Mouse (Mus musculus): Measurements from ENCODE around the gene Hinfp. TPM values are rescaled to one million over a fixed set of nuclear protein-coding genes. Genes with fewer than 3 reads are reported as not detected.
"Not testable (repeated sequence)": the region's sequence is repeated elsewhere in the genome, so short reads cannot be mapped to it uniquely, and the experiment has no call there.

Hinfp gene
- 10 to 100 TPM; 28.1 to 31.2 TPM for total RNA-seq (2021)

DNA sequence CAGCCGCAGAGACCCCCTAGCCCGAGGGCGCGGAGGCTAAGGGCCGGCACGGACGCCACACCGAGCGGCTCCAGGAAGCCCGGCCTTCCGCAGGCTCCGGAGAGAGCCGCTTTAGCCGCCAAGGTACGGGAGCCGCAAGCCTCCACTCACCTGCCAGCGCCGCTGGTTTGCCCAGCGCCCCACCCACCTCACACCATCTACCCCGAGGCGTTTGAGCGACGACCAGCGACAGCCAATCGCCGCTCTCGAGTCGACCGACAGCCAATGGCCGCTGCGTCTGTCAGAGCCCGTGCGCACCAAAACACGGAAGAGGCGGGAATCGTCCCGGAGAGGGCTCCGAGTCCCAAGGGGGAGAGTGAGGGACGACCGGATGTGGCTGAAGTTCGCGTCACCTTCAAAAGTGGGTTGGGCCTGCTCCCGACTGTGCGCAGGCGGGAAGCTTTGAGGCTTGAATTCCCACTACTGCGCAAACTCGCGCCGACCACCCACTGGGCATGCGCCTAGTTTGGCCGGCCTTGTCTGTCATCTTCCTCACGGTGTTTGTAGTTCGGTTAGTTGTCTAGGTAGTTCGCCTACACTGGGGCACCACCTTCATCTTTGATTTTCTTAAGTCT lies at the start of gene Hinfp:
Gene Hinfp (minus strand): TSS at position 206 of the 614 bp plus-strand sequence.
- peak; percentile 89 to 90 for DNase-seq (ENCODE audit: extremely low spot score in 1 of 2, low spot score in 1 of 2)

DNA sequence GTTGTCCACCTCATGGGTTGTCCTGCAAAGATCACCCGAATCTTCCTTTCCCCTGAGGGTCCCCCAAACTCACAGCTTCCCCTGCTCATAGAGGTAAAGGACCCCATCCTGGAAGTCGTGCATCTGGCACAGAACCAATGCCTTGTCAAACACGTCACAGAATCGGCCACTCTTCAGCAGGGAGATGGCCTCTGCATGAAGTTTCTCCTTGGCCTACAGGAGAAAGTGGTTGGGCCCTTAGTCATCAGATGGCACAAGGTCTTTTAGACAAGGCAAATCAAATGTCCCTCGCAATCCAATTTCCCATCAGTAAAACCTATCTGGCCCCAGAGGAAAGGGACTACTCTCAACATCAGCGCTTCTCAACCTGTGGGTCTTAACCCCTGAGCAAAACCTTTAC lies 47.7 kb upstream of the Hinfp start:
- DNase-seq (ENCODE audit: extremely low spot score in 1 of 2, low spot score in 1 of 2): no peak

DNA sequence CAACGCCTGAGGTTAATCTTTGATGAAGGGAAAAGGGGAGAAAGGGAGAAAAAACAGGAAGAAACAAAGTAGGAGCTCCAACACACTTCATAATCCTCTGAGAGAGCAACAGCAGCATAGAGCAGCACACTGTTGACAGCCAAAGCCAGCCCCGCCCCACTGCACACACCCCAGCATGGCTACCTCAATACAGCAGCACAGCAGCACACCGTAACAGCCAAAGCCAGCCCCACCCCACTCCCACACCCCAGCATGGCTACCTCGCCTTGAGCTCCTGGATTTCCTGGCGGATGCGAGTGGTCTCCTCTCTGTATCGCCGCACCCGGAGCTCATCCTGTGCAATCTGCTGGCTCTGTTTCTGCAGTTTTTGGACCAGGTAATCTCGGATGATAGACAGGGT lies 46.9 kb upstream of the Hinfp start:
- DNase-seq (ENCODE audit: extremely low spot score in 1 of 2, low spot score in 1 of 2): no peak

DNA sequence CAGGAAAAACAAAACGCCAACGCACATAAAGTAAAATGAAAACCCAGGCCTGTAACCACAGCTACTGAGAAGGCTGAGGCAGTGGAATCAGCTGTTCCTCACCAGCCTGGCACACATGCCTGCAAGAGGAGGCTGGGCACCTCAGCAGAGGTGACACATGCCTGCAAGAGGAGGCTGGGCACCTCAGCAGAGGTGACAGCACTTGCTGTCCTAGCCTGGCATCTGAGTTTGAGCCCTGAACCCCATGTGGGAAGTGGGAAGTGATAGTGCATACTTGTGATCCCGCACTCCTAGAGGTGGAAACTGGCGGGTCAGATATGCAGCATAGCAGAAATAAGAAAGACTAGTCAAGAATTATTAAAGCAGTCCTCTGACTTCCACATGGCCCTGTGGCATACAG lies 45.9 kb upstream of the Hinfp start:
- no peak for DNase-seq (ENCODE audit: extremely low spot score in 1 of 2, low spot score in 1 of 2)

GRCm38 (mm10) chr9:44348546-44348945 lies 43.1 kb upstream of the Hinfp start:
- no peak for DNase-seq (ENCODE audit: extremely low spot score in 1 of 2, low spot score in 1 of 2)

DNA sequence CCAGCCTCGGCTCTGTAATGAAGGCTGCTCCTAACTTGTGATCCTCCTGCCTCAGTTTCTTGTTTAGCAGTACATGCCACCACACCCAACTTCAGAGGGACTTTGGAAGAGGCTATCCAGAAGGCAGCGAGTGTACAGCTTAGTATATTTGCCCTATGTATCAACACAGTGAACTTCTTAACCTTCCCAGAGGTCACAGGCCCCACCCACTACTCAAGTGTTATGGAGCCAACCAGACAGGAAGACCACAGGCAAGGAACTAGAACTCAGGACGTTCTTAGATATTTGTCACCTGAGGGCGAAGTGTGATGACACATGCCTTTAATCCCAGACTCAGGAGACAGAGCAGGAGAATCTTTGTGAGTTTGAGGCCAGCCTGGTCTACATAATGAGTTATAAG lies 42.1 kb upstream of the Hinfp start:
- no peak for DNase-seq (ENCODE audit: extremely low spot score in 1 of 2, low spot score in 1 of 2)

GRCm38 (mm10) chr9:44347166-44347565 lies 41.7 kb upstream of the Hinfp start:
- DNase-seq (ENCODE audit: extremely low spot score in 1 of 2, low spot score in 1 of 2): no peak

DNA sequence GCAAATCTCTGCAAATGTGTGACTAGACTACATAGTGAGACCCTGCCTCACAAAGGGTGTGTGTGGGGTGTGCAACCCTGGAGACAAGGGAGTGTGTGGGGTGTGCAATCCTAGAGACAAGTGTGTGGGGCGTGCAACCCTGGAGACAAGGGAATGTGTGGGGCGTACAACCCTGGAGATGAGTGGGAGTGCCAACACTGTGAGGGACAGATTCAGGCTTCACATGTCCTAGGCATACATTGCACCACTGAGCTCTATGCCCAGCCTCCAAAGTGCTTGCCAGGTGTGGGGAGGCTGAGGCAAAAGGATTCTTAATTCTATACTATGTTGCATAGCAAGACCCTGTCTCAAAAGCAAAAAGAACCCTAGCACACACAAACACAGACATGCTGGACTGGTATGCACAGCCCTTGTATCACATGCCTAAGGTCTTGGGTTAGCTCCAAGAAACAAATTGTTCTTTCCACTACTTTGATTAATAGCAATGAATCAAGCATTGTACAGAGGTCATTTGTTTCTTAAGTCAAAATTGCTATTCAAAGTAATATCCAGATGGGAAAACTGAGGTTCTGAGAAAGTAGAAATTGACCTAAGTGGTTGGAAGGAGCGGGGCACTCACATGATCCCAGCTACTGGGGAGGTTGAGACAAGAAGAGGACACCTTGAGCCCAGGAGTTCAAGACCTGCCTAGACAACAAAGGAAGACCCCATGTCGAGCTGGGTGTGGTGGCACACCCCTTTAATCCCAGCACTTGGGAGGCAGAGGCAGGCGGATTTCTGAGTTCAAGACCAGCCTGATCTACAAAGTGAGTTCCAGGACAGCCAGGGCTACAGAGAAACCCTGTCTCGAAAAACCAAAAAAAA lies 40.3 kb upstream of the Hinfp start:
- DNase-seq (ENCODE audit: extremely low spot score in 1 of 2, low spot score in 1 of 2): no peak

GRCm38 (mm10) chr9:44343781-44344421 lies 38.4 kb upstream of the Hinfp start, which contains the start of gene Hmbs:
Gene Hmbs, minus strand, starts transcription at chr9:44344228.
- peak; percentile 68 to 86 for DNase-seq (ENCODE audit: extremely low spot score in 1 of 2, low spot score in 1 of 2)

- DNase-seq (ENCODE audit: extremely low spot score in 1 of 2, low spot score in 1 of 2): no peak
Observed at GRCm38 (mm10) chr9:44343290-44343689, 37.8 kb upstream of the Hinfp start.

GRCm38 (mm10) chr9:44342605-44343004 lies 37.1 kb upstream of the Hinfp start:
- no peak for DNase-seq (ENCODE audit: extremely low spot score in 1 of 2, low spot score in 1 of 2)

- no peak for DNase-seq (ENCODE audit: extremely low spot score in 1 of 2, low spot score in 1 of 2)
Observed at GRCm38 (mm10) chr9:44342173-44342572, 36.7 kb upstream of the Hinfp start.

GRCm38 (mm10) chr9:44341487-44341886 lies 36.0 kb upstream of the Hinfp start:
- DNase-seq (ENCODE audit: extremely low spot score in 1 of 2, low spot score in 1 of 2): no peak

- no peak for DNase-seq (ENCODE audit: extremely low spot score in 1 of 2, low spot score in 1 of 2)
Observed at GRCm38 (mm10) chr9:44338574-44338973, 33.1 kb upstream of the Hinfp start.

DNA sequence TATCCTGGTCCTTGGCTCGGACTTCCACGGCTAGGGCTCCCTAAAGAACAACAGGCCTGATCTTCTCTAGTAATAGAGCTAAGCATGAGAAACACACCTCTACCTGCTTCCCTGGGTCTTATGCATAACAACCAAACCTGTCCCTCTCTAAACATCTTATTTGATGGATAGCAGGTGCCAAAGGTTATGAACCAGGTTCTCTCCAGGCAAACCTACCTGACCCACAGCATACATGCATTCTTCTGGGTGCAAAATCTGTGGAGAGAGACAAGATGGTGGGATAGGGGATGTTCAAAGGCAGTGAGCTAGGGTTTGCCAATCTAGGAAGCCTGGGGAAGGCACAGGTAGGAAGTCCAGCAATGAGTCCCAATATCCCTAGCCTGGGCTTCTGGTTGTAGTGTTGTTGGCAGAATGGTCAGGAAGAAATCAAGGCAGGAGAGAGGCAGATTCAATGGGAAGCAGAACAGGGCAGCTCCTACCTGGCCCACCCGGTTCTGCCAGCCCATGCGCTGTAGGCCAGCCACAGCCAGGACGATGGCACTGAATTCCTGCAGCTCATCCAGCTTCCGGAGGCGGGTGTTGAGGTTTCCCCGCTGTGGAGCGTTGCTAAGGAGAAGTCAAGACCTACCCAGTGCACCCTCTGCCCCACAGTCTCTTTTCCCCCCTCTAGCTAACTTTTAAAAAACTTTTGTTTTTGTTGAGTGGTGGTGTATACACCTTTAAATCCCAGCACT lies 32.1 kb upstream of the Hinfp start:
- DNase-seq (ENCODE audit: extremely low spot score in 1 of 2, low spot score in 1 of 2): no peak

DNA sequence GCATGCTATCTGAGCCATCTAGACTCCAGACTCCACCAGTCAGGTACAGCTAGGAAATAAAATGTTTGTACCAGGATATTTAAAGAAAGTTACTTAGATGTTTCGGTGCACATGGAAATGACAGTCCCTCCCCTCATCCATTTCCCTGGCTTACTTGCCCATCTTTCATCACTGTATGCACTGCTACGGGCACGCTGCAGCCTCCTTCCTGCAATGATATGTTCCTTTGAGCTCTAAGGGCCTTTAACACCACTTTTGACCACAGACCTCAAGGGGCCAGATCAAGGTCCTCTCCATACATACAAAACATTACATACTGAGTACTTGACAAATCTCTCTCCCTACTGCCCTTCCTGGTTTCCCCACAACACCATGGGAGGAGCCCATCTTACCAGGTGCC lies 31.5 kb upstream of the Hinfp start:
- no peak for DNase-seq (ENCODE audit: extremely low spot score in 1 of 2, low spot score in 1 of 2)

DNA sequence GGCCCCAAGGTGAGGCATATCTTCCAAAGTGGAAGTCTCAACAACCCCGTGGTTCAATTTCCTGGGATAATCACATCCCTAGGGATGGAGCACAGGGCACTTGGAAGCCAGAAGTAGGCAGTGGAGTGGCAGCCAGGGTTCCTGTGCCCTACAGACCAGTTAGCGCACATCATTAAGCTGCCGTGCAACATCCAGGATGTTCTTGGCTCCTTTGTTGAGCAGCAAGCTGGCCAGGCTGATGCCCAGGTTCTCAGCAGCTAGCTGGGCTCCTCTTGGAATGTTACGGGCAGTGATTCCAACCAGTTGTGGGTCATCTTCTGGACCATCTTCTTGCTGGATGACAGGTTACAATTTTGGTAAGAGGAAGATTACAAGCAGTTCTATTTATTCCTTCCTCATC lies 31.0 kb upstream of the Hinfp start:
- not testable (repeated sequence) for DNase-seq (ENCODE audit: extremely low spot score in 1 of 2, low spot score in 1 of 2)

GRCm38 (mm10) chr9:44336093-44336406 lies 30.6 kb upstream of the Hinfp start:
- DNase-seq (ENCODE audit: extremely low spot score in 1 of 2, low spot score in 1 of 2): no peak

DNA sequence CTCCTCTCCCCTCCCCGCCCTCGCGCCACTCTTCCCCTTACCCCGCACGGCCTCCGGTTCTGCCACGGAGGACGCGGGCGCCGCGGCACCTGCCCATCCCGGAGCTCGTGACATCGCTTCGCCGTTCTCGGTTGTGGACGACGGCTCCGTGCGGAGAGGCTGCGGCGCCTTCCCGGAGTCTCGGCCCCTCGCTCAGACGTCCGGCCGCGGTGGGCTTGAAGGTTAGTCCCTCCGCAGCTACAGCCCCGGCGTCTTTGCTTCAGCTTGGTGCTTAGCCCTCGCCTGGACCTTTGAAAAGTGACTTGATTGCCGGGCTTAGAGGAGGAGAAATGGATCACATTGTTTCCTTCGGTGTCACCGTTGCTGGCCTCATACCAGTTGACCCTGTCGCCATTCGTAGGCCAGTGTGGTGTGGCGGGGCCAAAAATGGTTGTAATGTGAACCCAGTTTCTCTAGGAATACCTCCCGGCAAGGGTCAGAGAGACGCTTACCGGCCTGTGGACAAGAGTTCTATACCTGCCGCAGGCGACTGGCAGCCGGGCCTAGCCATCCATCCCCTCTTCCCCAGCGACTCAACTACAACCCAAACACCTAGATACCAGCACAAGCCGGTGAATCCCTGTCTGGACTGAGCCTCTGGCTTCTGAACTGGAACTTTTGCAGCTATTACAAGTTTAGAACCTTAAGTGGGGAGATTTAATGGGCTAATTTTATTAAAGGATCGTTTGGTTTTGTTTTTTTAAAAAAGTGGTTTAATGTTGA lies 30.0 kb upstream of the Hinfp start:
- peak in 1 of 2 experiments; percentile 40 for DNase-seq (ENCODE audit: extremely low spot score in 1 of 2, low spot score in 1 of 2)

All from layer of hippocampus, postnatal 25 days (tissue).